Mouse (Mus musculus): ENCODE results near the gene Tomm20l.

Tomm20l gene

GRCm38 (mm10) chr12:71157974-71158373 is 46.7 kb downstream of the Tomm20l start:
- DNase-seq, result no peak

DNA sequence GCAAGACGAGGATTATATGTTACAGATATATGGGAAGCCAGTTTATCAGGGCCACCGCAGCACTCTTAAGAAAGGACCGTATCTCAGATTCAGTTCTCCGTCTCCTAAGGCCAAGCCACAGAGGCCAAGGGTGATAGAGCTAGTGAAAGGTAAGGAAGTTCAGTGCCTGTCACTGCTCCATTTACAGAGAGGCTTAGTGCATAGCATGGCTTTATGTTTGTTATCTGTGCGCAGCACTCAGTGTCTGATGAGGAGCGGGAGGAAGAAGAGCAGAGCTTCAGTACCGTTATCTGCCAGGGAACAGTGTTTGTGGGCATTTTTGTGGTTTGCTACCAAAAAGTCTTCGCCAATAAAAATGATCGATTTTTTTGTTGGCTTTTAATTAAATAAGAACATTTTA is 53.2 kb downstream of the Tomm20l start:
- DNase-seq, result no peak

DNA sequence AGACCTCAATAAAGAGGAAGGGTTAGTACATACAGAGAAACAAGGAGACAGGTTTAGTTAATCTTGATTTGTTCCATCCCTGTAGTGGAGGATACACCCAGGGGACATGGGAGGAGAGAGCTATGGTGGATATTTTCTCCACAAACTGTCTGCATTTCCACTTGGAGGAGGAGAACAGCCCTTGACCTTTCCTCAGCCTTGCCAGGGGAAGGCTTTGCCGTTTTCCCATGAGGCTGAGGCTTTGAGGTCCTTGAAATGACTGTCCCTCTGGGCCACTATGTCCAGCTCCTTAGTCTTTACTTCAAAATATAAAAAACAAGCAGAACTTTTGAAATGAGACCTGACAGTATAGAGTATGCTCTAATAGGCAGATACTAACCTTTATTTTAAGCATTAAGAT is 58.7 kb downstream of the Tomm20l start:
- DNase-seq, result no peak
